Mouse (Mus musculus): ENCODE data around the gene Kif5c. TPM values are rescaled to one million over a fixed set of nuclear protein-coding genes. Genes with fewer than 3 reads are reported as not detected.

Gene Kif5c
- polyA plus RNA-seq, 1 experiment from 2014 or later: 0.77 TPM

DNA sequence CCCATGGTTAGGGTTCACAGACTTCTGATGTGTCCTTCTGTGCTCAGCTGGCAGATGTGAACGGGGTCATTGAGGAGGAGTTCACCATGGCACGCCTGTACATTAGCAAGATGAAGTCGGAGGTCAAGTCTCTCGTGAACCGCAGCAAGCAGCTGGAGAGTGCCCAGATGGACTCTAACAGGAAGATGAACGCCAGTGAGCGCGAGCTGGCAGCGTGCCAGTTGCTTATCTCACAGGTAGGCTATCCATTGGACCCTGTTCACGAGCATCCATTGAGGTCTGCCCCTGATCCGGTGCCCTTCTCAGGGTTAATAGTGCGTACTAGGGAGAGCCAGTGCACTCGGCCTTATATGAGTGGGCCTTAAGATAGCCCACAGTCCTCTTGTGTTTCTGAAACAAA, 116.3 kb downstream of the Kif5c start:
- Histone ChIP-seq H3K27me3 (no peaks in the 10 kb centered on the region), H3K4me2 (no peak overlapping the region), H3K27ac (no peak overlapping the region), H3K4me3 (no peak overlapping the region), H3K36me3 (no peaks in the 10 kb centered on the region), H3K4me1 (replicated peaks) (peaks cover 13% of the 10 kb centered on the region), H3K9ac (no peak overlapping the region), H3K9me3 (replicated peaks) (no peaks in the 10 kb centered on the region)
- WGBS: 61% methylated on average over 13 of the region's 13 CpGs
- no peak for ATAC-seq (replicated peaks; ENCODE audit: insufficient number of reproducible peaks, insufficient read depth, low FRiP score, low read depth)

GRCm38 (mm10) chr2:49739046-49739445, 119.9 kb downstream of the Kif5c start:
- no peaks in the 10 kb centered on the region for H3K27me3 ChIP-seq
- H3K9me3 ChIP-seq (replicated peaks): no peaks in the 10 kb centered on the region
- H3K4me1 ChIP-seq (replicated peaks): peaks cover 3% of the 10 kb centered on the region
- 62% methylated on average over 5 of the region's 5 CpGs for WGBS
- H3K4me3 ChIP-seq: no peak overlapping the region
- H3K27ac ChIP-seq: no peak overlapping the region
- no peak for ATAC-seq (replicated peaks; ENCODE audit: insufficient number of reproducible peaks, insufficient read depth, low FRiP score, low read depth)
- no peaks in the 10 kb centered on the region for H3K36me3 ChIP-seq
- H3K9ac ChIP-seq: no peak overlapping the region
- no peak overlapping the region for H3K4me2 ChIP-seq

DNA sequence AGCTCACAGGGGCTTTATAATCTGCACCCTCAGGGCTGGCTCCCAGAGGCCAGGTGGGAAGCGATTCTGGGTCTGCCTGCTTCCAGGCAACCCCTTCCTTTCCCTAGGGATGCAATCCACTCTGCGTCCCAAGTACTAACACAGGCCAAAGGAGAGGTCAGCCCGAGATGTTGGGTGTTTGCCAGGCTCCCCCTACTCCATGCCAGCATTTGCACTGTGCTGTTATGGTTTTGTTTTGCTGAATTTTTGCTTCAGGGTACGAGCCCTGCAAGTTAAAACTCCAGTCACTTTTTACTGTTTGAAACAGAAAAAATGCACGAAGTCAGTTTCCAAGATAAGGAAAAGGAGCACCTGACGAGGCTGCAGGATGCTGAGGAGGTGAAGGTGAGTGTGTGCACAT, 121.9 kb downstream of the Kif5c start:
- H3K27ac ChIP-seq: no peak overlapping the region
- WGBS: 55% methylated on average over 6 of the region's 6 CpGs

GRCm38 (mm10) chr2:49741895-49742734, 123.0 kb downstream of the Kif5c start:
- Histone ChIP-seq H3K9me3 (replicated peaks) (no peaks in the 10 kb centered on the region), H3K4me3 (no peak overlapping the region), H3K4me1 (replicated peaks) (peaks cover 16% of the 10 kb centered on the region), H3K27me3 (no peaks in the 10 kb centered on the region), H3K36me3 (no peaks in the 10 kb centered on the region), H3K27ac (no peak overlapping the region), H3K4me2 (no peak overlapping the region), H3K9ac (no peak overlapping the region)
- no peak for ATAC-seq (replicated peaks; ENCODE audit: insufficient number of reproducible peaks, insufficient read depth, low FRiP score, low read depth)
- 69% methylated on average over 16 of the region's 16 CpGs for WGBS

More for the DNA sequence above, 121.9 kb downstream of the Kif5c start:
- no peak for ATAC-seq (replicated peaks; ENCODE audit: insufficient number of reproducible peaks, insufficient read depth, low FRiP score, low read depth)
- H3K4me3 ChIP-seq: no peak overlapping the region
- H3K9me3 ChIP-seq (replicated peaks): no peaks in the 10 kb centered on the region
- H3K4me1 ChIP-seq (replicated peaks): peaks cover 16% of the 10 kb centered on the region
- no peaks in the 10 kb centered on the region for H3K36me3 ChIP-seq
- no peak overlapping the region for H3K9ac ChIP-seq
- H3K4me2 ChIP-seq: no peak overlapping the region
- no peaks in the 10 kb centered on the region for H3K27me3 ChIP-seq

DNA sequence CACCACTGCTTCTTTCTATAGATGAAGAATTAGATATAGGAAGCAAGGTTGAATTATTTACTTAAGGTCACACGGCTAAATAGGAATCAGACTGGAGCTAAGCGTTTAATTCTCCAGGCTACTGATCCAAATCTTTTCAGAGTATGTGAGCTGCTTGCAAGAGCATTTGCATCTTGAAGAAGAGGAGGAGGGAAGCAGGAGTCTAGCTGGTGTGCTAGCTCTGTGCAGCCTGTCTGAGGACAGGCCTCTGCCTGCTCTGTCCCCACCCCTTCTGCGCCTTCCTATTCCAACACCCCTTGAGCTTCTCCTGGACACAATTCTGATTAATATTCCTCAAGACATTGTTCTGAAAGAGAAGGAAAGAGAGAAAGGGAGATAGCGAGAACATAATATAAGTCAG, 123.8 kb downstream of the Kif5c start:
- H3K9ac ChIP-seq: no peak overlapping the region
- no peaks in the 10 kb centered on the region for H3K36me3 ChIP-seq
- no peak for ATAC-seq (replicated peaks; ENCODE audit: insufficient number of reproducible peaks, insufficient read depth, low FRiP score, low read depth)
- no peaks in the 10 kb centered on the region for H3K9me3 ChIP-seq (replicated peaks)
- WGBS: 82% methylated on average over 4 of the region's 4 CpGs
- H3K27ac ChIP-seq: no peak overlapping the region
- H3K27me3 ChIP-seq: no peaks in the 10 kb centered on the region
- H3K4me1 ChIP-seq (replicated peaks): peaks cover 16% of the 10 kb centered on the region
- H3K4me2 ChIP-seq: no peak overlapping the region
- no peak overlapping the region for H3K4me3 ChIP-seq

GRCm38 (mm10) chr2:49743775-49744174, 124.7 kb downstream of the Kif5c start:
- no peaks in the 10 kb centered on the region for H3K9me3 ChIP-seq (replicated peaks)
- H3K9ac ChIP-seq: no peak overlapping the region
- no peak overlapping the region for H3K4me3 ChIP-seq
- peaks cover 16% of the 10 kb centered on the region for H3K4me1 ChIP-seq (replicated peaks)
- WGBS: 72% methylated on average over 6 of the region's 6 CpGs
- H3K36me3 ChIP-seq: no peaks in the 10 kb centered on the region
- H3K27me3 ChIP-seq: no peaks in the 10 kb centered on the region
- ATAC-seq (replicated peaks; ENCODE audit: insufficient number of reproducible peaks, insufficient read depth, low FRiP score, low read depth): no peak
- H3K27ac ChIP-seq: no peak overlapping the region
- no peak overlapping the region for H3K4me2 ChIP-seq

DNA sequence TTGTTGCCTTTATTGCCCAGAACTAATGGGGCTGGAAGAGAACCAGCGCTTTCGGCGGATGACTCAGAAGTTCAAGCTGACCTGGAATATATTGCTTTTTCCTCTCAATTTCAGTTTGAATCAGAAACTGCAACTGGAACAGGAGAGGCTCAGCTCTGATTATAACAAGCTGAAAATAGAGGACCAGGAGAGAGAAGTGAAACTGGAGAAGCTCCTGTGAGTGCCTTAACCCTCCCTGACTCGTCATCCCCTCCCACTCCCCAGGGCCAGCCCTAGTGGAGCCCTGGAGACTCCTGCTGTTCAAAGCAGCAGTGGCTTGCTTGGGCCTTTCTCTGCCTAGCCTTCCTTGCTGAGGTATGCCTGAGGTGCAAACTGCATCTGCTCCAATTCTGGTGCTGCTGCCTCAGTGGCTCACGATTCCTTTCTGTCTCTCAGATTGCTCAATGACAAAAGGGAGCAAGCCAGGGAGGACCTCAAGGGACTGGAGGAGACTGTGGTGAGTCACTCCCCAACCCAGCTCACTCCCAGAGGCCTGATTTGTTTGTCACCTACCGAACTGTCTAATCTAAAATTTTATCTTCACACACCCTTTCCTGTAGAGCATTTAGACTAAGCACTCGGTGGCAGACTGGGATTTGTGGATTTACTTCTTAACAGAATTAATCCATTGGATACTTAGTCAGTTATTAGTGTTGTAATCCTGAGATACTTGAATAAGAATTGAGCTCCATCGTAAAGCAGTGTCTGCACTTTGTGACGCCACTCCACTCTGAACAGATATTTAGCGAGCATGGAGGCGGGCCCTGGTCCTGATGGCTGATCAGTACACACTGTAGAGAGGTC, 125.4 kb downstream of the Kif5c start:
- Histone ChIP-seq H3K9me3 (replicated peaks) (no peaks in the 10 kb centered on the region), H3K27ac (peak overlapping the region; percentile 24; the same call in 1 of the 2 replicates), H3K4me2 (no peak overlapping the region; the same call in 1 of the 2 replicates), H3K27me3 (no peaks in the 10 kb centered on the region), H3K9ac (no peak overlapping the region), H3K4me1 (replicated peaks) (peaks cover 16% of the 10 kb centered on the region), H3K4me3 (no peak overlapping the region), H3K36me3 (no peaks in the 10 kb centered on the region)
- ATAC-seq (replicated peaks; ENCODE audit: insufficient number of reproducible peaks, insufficient read depth, low FRiP score, low read depth): no peak; the same call in 1 of the 2 replicates
- WGBS: 54% methylated on average over 11 of the region's 11 CpGs

DNA sequence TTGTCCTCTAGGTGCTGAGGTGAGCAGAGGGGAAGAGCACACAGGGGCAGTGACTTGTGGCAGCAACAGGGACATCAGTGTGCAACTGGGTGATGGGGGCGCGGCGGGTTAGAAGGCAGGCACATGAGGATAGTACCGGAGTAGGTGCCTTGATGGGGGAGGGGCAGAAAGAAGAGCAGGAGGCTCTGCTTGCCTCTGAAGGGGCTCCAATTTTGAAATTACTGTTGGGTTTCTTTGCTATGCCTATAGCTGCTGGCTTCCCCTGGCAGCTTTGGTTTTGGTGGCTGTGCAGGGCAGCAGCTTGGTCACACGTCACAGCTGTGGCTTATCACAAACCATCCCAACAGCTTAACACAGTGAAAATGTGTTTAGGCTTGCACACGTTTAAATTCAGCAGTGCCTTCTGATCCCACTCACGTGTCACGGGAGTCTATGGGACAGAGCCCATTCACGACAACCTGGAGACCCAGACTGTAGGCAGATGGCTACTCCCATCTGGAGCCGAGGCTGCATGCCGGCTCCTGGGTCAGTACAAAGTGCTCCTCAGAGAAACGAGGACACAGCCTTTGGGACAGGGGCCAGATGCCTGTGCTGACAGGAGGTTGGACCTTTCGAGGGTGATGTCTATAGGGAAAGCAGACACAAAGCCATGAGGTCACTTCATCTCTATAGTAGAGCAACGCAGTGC, 126.1 kb downstream of the Kif5c start:
- H3K4me2 ChIP-seq: peak overlapping the region; percentile 36
- WGBS: 42% methylated on average over 14 of the region's 14 CpGs
- H3K4me3 ChIP-seq: no peak overlapping the region
- no peak overlapping the region for H3K27ac ChIP-seq
- no peak for ATAC-seq (replicated peaks; ENCODE audit: insufficient number of reproducible peaks, insufficient read depth, low FRiP score, low read depth)
- H3K4me1 ChIP-seq (replicated peaks): peaks cover 24% of the 10 kb centered on the region
- H3K9ac ChIP-seq: no peak overlapping the region
- H3K9me3 ChIP-seq (replicated peaks): no peaks in the 10 kb centered on the region
- H3K36me3 ChIP-seq: no peaks in the 10 kb centered on the region
- H3K27me3 ChIP-seq: no peaks in the 10 kb centered on the region

GRCm38 (mm10) chr2:49746947-49747346, 127.8 kb downstream of the Kif5c start:
- ATAC-seq (replicated peaks; ENCODE audit: insufficient number of reproducible peaks, insufficient read depth, low FRiP score, low read depth): no peak
- peaks cover 36% of the 10 kb centered on the region for H3K4me1 ChIP-seq (replicated peaks)
- H3K27ac ChIP-seq: no peak overlapping the region
- H3K27me3 ChIP-seq: no peaks in the 10 kb centered on the region
- no peak overlapping the region for H3K9ac ChIP-seq
- H3K4me3 ChIP-seq: no peak overlapping the region
- H3K36me3 ChIP-seq: no peaks in the 10 kb centered on the region
- no peak overlapping the region for H3K4me2 ChIP-seq
- 64% methylated on average over 7 of the region's 7 CpGs for WGBS
- H3K9me3 ChIP-seq (replicated peaks): no peaks in the 10 kb centered on the region

DNA sequence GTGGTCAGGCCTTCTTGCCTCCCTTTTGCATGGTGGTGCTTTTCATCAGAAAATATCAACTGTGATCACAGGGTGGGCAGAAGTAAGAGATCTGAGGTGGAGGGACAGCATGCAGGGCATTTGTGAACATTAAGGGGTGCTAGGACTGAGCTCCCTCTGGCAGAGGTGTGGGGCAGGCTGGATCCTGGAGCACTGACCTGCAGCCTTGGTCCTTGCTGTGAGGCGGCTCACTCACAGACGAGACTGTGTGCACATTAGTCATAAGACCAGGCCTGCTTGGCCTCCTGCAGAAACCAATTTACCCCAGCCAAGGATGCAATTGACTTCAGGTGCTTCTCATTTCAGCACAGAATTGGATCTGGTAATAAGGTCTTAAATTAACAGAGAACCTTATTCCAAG, 128.6 kb downstream of the Kif5c start:
- H3K4me2 ChIP-seq: no peak overlapping the region
- H3K9ac ChIP-seq: no peak overlapping the region
- 90% methylated on average over 2 of the region's 2 CpGs for WGBS
- H3K9me3 ChIP-seq (replicated peaks): no peaks in the 10 kb centered on the region
- H3K36me3 ChIP-seq: no peaks in the 10 kb centered on the region
- H3K4me1 ChIP-seq (replicated peaks): peaks cover 36% of the 10 kb centered on the region
- no peaks in the 10 kb centered on the region for H3K27me3 ChIP-seq
- no peak overlapping the region for H3K27ac ChIP-seq
- no peak overlapping the region for H3K4me3 ChIP-seq
- no peak for ATAC-seq (replicated peaks; ENCODE audit: insufficient number of reproducible peaks, insufficient read depth, low FRiP score, low read depth)

- Histone ChIP-seq H3K9ac (no peak overlapping the region), H3K4me3 (no peak overlapping the region), H3K9me3 (replicated peaks) (no peaks in the 10 kb centered on the region), H3K27me3 (no peaks in the 10 kb centered on the region), H3K36me3 (no peaks in the 10 kb centered on the region), H3K4me2 (no peak overlapping the region), H3K27ac (no peak overlapping the region), H3K4me1 (replicated peaks) (peaks cover 36% of the 10 kb centered on the region)
- ATAC-seq (replicated peaks; ENCODE audit: insufficient number of reproducible peaks, insufficient read depth, low FRiP score, low read depth): no peak
- WGBS: 77% methylated on average over 14 of the region's 14 CpGs
These were observed 129.7 kb downstream of the Kif5c start for GRCm38 (mm10) chr2:49748628-49749342.

Data from heart, embryonic 15.5 days (tissue).